Mouse (Mus musculus) brain, embryonic 14.5 days (tissue): ENCODE measurements around the gene 9330182L06Rik.

Source experiments
- CTCF ChIP-seq: fragments of 200-500 bp; IDR thresholded peaks from 2 replicates; pipeline ENCODE4 v1.5.1; 2012; ENCODE audit warnings: inconsistent platforms, mild to moderate bottlenecking, moderate library complexity, borderline replicate concordance; ENCODE audit not compliant: insufficient read depth, insufficient read length; ENCODE audit errors: extremely low read depth
- POLR2A ChIP-seq: fragments of 200-500 bp; IDR thresholded peaks from 2 replicates; pipeline ENCODE4 v1.6.1; 2012; ENCODE audit warnings: mild to moderate bottlenecking, inconsistent platforms, borderline replicate concordance; ENCODE audit not compliant: poor library complexity, insufficient read depth, insufficient read length, severe bottlenecking; ENCODE audit errors: extremely low read depth

DNA sequence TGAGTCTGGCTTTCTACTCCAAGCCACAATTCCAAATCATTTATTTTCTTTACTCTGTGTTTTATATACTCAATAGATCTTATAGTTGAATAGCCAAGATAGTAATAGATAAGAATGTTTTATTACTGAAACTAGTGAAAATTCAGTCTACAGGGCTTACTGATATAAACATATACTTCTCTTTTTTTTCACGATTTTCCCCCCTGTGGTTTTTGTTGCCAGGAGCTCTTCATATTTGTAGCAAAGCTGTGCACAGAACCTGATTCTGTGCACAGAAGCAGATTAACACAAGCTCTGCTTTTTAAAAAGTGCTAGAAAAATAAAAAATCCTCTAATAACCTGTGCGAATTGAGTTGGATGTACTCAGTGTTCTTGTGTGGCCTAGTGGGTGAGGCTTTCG, 79.7 kb downstream of the 9330182L06Rik start:
- TF ChIP-seq POLR2A, result no peak
- no peak for TF ChIP-seq CTCF
